Mouse (Mus musculus): Measurements from ENCODE around the gene Procr.
A peak's percentile ranks its signal among the peaks of the same experiment; 100 is the strongest.
"Not testable (repeated sequence)": the region's sequence is repeated elsewhere in the genome, so short reads cannot be mapped to it uniquely, and the experiment has no call there.

The Procr gene

GRCm38 (mm10) chr2:155751014-155751786, at the start of gene Procr:
Gene Procr (plus strand): TSS chr2:155751117.
- no peak for DNase-seq

GRCm38 (mm10) chr2:155701399-155701919, 49.5 kb upstream of the Procr start:
- no peak for DNase-seq

DNA sequence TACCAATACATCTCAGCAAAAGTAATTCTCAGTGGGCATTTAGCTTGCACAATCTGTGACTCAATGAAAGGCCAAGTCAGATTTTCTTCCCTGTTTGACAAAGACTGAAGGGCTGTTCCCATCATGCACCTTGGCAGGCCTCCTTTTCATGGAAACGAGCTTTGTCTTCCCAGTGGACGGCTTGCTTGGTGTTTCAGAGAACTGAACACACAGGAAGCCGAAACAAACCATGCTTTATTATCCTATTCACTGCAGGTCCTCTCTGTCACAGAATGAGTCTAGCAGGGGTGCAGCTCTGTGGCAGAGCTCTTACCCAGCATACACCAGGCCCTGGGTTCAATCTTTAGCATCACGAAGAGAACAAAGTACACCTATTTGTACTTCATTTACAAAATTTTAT, 47.3 kb upstream of the Procr start:
- no peak for DNase-seq

DNA sequence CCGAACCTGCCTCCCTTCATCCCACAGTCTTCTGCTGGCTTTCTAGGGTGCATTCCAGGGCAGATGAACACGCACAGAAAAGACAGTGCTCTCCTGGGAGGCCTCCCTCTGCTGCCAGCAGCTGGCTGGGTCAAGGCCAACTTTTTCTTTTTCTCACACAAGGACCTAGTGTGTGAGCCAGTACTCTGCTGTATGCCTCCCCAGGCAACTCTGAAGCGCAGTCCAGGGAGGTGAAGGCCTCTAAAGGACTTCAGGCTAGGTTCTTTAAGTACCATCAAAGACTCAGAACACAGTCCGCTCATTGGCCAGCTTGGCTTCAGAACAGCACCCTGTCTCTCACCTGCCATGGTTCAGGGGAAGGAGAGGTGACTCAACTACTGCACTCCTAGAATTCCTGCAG, 43.7 kb upstream of the Procr start:
- DNase-seq = no peak

GRCm38 (mm10) chr2:155710557-155710956, 40.4 kb upstream of the Procr start:
- DNase-seq = no peak

DNA sequence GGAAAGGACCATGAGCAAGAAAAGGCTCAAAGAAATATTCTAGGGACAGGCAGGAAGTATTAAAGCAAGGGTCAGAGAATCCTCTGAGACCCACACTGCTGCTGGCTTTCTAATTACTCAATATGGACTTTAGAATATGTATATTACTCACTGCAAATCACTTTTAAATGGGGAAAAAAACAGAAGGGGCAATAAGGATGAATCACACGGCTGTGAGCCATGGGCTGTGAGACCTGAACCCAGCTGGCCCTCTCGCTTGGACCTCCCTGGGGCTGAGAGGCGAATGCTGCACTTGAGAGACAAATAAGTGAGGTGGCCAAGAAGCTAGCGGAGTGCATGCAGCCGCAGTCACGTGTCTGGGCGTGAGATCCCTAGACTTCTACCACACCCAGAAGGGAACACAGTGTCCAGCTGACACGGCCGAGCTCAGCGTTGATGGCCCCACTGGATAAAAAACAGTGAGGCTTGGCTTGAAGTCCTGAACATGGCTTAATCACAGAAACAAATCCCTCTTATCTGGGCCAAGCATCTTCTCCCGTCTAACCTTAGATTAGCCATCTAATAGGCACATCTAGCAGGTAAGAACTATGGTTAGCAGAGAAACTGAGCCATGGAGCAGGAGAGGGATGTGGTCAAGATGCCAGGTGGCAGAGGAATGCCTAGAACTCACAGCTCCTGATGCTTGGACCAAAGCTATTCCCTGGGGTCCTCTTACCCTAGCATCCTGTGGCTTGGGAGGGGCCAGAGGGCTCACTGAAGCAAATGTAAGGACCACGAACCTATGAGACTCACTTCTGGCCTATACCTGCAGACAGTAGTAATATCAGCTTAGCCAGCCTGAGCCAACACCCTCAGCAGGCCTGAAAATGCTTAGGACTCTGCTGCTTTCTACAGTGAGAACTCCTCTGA, 33.6 kb upstream of the Procr start:
- DNase-seq = no peak

DNA sequence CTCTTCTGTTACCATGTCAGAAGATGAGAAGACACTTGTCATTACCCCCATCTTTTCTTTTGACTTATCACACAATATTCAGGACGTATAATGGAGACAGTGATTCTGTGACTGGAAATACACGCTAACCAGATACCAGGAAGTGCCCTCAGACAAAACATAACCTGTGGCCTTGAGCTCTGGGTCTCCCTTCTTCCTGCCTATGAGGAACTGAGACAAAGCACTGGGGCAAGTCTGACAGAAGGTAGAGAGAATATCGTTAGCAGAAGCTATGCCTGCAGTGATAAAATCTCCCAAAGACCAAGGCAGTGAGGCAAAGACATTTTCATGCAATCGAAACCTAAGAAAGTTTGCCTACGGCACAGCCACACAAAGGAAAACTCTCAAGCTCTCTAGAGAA, 30.3 kb upstream of the Procr start:
- no peak for DNase-seq

DNA sequence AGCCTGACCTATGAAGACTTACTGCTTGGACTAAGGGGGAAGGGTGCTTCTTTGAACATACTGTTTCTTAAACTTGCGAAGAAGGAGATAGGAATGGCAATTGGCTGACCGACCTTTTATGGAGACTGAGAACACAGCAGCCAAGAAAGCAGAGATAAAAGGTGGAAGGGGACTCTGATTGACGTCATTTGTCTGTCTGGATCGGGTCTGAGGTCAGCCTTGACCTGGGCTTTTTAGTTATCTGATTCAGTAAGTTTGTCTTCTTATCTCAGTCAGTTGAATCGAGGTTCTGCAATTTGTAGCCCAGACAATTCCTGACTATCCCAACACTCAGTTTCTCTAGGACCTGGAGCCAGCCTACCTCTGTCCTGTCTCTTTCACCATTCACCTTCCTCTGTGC, 26.9 kb upstream of the Procr start:
- DNase-seq = no peak

- no peak for DNase-seq
Observed at GRCm38 (mm10) chr2:155724526-155724925, 26.4 kb upstream of the Procr start.

- DNase-seq = no peak
Observed at GRCm38 (mm10) chr2:155726302-155726701, 24.6 kb upstream of the Procr start.

GRCm38 (mm10) chr2:155727764-155728395, 23.0 kb upstream of the Procr start:
- no peak for DNase-seq

DNA sequence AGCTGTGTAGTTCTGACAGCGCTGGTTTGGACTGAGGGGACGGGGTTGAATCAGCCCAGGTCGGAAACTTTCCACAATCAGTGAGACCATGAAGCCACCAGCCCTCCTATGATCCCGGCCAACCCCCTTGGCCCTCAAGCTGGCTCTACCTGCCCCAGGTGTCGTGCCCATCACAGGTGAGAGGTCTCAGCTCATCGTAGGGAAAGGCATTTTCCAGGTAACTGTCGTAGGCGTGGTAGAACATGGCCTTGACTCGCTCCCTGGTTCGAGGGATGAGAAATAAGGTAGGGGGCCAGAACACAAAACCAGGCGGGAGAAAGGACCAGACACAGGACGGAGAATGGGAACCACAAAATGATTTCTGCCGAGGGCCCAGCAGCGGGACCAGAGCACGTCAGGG, 22.2 kb upstream of the Procr start:
- DNase-seq = no peak

- DNase-seq = peak; percentile 90
Observed at GRCm38 (mm10) chr2:155729158-155729645, 21.7 kb upstream of the Procr start, which contains the start of gene Edem2. Gene Edem2 (minus strand): TSS chr2:155729475.

DNA sequence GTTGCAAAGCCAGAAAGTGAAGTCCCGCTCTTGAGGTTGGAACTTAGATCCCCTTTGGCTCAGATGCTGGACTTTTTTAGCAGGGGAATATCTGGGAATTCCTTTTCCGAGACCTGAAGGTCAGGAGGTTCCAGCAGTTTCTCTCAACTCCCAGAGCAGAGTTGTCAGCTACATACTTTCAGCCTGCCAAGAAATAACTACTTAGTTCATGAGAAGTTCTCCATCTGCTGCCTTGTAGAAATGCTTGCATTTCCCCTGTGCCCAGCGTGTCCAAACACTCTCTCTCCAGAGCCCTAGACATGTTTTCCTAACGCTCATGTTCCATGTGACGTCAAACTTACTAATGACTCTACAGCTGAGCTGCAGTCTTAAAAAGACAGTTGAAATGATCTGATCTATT, 15.8 kb upstream of the Procr start:
- DNase-seq = no peak

- DNase-seq = not testable (repeated sequence)
Observed at GRCm38 (mm10) chr2:155735766-155736165, 15.2 kb upstream of the Procr start, which contains the start of gene Gm17581. Gene Gm17581 (minus strand): TSS chr2:155735866.

DNA sequence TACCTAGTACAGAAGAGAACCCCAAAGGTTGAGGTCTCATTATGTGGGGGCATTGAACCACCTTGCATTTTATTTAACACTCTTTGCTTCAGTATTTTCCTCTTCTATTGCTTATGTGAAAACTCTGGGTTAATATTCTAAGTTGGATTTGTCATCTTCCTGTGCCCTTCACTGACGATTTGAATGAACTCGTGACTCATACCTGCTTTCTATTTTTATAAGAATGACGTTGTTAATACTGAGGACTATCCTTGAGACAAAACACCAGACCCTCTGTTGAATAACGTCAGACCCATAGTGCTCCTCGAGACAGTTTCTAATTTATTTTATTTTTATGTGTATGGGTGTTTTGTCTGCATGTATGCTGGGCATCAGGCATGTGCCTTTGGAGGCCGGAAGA, 14.0 kb upstream of the Procr start:
- DNase-seq = no peak

- DNase-seq = no peak
Observed at GRCm38 (mm10) chr2:155737803-155738202, 13.1 kb upstream of the Procr start.

- DNase-seq = no peak
Observed at GRCm38 (mm10) chr2:155742211-155742610, 8.7 kb upstream of the Procr start.

- DNase-seq = no peak
Observed at GRCm38 (mm10) chr2:155742931-155743337, 8.0 kb upstream of the Procr start.

GRCm38 (mm10) chr2:155743351-155743750, 7.6 kb upstream of the Procr start:
- no peak for DNase-seq

GRCm38 (mm10) chr2:155745487-155745886, 5.4 kb upstream of the Procr start:
- no peak for DNase-seq

GRCm38 (mm10) chr2:155749394-155749793, 1.5 kb upstream of the Procr start:
- no peak for DNase-seq

- no peak for DNase-seq
Observed at GRCm38 (mm10) chr2:155755746-155756145, 4.8 kb downstream of the Procr start.

Data from right cerebral cortex, postnatal 25 days (tissue).